Mouse (Mus musculus): Measurements from ENCODE around the gene Sfxn5.

The Sfxn5 gene

DNA sequence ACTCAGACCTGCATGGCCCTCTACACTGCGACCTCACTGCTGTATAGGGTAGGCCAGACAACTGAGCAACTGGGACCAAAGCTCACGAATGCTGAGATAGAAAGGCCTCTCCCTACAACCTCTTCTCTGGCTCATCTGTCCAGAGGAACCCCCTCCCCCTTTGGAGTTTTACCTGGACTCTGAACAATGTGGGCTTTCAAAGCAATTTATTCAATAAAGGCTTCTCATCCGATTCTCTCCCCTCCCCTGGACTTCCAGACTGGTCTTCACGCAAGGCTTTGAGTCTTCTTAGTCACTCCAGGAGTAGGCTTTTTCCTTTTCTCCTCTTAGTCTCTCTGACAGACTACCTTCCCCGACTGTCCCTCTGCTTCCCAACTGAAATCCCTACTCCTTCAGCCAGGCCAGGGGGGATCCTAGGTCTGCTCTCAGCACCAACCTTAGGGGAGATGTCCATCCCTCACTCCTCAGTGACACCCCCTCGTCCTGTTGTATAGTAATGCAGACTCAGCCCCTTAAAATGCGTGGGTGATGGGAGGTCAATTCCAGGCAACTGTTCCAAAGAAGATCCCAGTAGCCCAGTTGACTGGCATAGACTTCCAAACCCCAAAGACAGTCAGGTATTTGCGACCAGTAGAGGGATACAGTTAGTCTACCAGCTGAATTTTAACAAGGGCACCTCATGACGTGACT is 141.3 kb downstream of the Sfxn5 start:
- no peak for DNase-seq (ENCODE audit: low spot score)

DNA sequence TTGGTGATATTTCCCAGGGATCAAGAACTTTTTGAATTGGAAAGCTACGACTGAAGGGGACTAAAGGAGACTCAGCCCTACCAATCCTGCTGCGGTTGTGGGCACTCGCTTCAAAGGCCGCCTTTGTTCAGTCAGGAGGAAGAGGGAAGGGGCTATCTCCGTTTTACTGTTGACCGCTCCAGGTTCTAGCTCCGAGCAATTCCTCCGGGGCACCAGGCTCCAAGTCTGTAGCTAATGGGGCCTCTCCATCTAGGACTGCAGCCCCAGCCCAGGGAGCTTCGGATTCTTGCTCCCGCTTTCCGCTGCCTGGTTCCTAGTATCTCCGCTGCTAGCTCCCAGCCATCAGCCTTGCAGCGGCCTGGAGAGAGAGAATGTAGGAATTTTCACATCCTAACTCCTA is 142.6 kb downstream of the Sfxn5 start:
- DNase-seq (ENCODE audit: low spot score) = peak; percentile 40

DNA sequence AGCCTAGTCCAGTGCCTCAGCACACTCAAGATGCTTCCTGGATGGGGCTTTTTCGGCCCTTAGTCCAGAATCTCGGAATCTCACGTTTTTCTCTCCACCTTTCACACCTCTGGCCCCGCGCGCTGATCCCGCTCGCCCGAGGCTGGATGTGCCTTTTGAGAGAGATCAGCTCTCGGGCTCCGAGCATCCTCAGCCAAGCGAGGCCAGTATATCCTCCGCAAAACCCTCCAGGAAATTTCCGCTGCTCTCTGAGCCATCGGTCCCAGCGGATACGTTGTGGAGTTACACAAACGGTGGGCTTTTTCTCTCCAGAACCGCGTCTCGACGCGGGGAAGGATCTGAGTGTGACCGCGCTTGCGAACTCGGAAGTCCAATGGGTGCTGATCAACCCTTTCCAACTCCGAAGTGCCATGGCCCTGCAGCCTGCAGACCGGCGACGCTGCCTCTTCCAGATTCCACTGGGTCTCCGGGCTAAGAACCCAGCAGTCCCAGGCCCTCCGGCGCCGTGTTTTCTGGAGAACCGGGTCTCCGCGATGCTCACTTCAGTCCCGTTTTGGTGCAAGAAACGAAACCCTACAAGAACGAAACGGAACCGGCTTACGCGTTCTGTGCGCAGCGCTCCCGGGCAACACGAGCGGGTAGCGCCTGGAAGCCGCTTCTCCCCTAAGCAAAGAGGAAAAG is 143.2 kb downstream of the Sfxn5 start:
- peak; percentile 39 for DNase-seq (ENCODE audit: low spot score)

DNA sequence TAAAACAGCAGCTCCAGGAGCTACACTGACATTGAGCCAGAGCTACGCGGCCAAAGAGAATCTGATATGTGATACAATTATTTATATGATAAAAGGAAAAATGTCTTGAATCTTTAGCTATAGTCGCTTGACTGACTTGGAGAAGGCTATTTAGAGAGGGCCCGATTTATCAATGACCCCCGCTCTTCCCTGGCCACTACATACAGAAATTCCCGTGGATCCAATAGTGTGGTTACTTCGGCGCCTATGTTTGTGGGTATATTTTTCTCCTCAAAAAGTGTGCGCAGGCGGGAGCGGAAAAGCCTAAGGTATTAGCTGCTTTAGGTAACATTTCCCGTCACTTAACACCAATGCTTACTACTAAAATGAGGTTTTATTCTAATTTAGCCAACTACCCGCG is 143.9 kb downstream of the Sfxn5 start:
- DNase-seq (ENCODE audit: low spot score) = peak; percentile 23

DNA sequence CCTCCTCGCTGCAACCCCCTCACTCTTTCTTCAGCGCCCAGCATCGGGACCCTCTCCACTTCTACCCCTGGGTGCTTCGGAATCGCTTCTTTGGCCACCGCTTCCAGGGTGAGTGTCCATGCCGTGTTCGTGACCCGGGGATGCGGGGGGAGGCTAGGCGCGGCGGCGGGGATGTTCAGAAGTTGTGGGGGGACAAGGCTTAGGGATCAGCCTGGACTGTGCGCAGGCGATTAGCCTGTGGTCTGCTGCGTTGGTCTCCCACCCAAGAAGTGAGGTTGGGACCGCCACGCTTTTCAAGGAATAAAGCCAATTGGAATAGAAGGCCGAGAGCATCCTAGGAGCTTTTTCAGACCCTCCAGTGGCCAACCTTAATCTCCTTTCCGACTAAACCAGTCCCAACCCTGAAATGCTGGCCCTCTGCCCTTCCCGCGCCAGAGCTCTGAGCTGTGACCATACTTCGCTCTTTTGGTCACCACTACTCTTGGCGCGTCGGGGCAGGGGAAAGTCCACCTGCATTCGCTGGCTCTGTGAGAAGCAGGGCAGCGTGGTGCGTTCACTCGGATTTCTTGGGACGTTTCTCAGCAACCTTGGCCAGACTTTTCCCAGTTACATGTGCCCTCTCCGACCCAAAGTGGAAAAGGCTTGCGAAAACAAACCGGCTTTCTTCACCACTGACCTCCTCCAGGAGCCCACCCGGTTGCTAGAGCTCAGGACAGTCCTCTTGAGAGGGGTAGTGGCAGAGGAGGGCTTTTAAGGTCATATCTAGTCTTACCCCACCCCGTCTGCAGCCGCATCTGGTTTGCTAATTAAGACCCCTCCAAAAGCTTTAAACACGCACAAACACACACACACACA is 144.7 kb downstream of the Sfxn5 start:
- no peak for DNase-seq (ENCODE audit: low spot score)

DNA sequence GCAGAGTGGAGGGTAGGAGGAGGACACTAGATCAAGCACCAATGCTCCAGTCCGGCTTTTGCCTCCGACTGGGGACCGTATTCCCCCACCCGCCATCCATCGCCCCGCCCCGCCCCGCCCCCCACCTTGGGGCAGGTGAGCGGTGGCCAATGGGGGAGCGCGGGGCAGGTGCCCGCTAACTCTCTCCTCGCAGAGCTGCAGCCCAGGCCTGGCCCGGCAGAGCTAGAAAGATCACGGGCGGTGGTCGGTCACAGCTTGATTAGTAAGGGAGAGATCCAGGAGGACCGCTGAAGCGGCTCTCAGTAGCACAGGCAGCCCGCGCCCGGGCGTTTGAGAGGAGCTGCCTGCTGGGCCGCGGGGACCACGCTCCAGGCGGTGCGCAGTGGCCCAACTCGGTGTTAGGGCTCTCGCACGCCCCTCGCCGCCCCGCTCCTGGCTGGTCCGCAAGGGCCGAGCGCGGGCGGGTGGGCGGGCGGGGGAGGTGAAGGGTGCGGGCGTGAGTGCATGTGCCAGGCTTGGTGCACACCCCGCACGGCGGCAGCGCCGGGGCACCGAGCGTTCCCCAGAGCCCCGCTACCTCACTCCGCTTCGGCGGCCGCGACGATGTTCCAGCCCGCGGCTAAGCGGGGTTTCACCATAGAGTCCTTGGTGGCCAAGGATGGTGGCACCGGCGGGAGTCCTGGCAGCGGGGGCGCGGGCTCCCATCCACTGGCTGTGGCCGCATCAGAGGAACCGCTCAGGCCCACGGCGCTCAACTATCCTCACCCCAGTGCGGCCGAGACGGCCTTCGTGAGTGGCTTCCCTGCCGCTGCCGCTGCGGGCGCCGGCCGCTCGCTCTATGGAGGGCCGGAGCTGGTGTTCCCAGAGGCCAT is 145.6 kb downstream of the Sfxn5 start, which contains the start of gene Emx1:
Gene Emx1 (plus strand): TSS at position 99 of the 872 bp plus-strand sequence.
- DNase-seq (ENCODE audit: low spot score) = peak; percentile 57

DNA sequence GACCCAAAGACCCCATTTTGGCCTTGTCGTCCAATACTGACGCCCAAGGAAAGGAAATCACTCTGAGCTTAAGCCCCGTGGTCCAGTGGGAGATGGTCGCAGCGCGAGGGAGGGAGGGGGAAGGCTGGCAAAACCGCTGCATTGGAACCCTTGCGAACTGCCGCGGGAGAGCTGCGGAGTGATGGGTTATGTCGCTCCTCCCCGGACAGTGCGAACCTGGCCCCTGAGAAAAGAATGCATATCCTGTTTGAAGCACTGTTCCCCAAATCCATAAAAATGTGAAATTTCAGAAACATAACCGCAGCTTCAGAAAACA is 146.5 kb downstream of the Sfxn5 start:
- no peak for DNase-seq (ENCODE audit: low spot score)

DNA sequence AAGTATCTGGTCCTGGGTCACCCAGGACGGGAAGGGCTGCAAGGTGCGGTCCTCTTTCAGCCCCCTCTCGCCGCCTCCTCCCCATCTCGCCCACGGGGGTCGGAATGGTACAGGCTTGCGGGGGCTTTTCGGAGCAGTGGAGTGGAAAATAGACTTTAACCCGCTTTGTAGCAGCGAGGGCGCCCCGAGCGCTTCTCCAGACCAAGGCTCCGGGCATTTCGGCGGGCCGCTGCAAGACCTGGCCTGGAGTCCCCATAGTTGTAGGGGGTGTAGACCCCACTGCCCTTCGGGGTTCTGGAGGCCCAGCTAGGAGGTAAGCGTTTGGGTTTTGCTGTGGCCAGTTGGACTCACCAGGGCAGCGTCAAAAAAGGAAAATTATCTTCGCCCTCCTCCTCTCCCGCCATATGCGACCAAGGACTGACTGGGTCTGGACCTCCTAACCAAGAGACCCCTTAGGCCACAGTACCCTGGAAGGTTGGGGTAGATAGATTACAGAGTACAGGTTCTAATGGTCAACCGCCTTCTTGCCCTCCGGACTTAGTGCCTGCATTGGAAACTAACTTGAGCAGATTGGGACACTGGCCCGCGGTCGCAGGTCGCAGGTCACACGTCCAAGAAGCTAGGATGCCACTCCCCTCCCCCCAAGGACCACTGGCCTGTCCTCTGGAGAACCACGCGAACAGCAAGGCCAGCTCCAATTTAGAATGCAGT is 147.0 kb downstream of the Sfxn5 start:
- DNase-seq (ENCODE audit: low spot score) = peak; percentile 37

DNA sequence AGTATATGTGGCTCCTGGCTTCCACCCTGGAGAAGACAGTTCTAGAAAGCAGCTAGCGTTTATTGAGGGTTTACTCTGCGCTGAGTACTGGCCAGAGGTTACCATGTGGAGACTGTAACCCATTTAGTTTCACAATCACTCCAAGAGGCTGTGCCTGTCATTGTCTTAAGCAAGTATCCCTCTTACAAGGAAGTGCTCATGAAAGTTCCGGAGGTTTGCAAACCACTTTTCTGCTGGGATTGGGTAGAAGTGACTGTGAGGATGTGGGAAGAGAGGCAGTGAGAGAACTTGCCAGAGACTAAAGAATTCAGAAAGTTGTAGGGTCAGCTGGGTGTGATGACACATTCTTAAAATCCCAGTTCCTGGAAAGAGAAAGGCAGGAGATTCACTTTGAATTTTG is 149.3 kb downstream of the Sfxn5 start:
- DNase-seq (ENCODE audit: low spot score) = no peak

DNA sequence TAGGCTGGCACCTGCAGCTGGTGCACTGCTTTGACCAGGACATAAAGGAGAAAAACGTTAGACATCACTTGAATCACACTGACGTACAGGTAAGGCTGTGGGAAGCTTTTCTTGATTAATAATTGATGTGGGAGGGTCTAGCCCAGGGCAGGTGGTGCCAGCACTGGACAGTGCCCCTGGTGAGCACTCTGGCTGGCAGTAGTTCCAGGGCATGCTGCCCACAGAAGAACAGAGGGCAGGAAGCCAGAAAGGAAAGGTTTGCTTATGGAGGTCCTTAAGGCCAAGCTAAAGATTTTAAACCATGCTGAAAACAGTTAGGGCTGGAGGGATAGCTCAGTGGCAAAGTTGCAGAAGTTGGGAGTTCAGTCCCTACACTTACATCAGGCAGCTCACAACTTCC is 153.2 kb downstream of the Sfxn5 start:
- no peak for DNase-seq (ENCODE audit: low spot score)

DNA sequence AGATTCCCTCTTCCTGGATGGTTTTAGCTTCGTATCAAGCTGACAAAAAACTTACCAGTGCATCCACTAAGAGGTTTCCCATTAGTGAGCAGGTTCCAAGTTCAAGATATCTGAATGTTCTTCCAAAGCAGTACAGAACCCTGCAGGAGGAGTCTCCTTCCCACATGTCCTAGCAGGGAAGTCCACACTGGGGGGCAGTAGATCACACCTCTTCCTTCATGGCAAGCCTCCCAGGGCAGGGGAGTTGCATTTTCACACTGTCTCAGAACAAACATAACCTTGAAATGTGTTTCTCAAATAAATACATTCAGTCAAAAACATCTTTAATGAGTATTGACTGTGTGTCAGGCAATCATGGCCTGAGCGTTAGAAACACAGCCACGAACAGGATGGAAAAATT is 153.7 kb downstream of the Sfxn5 start:
- DNase-seq (ENCODE audit: low spot score) = no peak

DNA sequence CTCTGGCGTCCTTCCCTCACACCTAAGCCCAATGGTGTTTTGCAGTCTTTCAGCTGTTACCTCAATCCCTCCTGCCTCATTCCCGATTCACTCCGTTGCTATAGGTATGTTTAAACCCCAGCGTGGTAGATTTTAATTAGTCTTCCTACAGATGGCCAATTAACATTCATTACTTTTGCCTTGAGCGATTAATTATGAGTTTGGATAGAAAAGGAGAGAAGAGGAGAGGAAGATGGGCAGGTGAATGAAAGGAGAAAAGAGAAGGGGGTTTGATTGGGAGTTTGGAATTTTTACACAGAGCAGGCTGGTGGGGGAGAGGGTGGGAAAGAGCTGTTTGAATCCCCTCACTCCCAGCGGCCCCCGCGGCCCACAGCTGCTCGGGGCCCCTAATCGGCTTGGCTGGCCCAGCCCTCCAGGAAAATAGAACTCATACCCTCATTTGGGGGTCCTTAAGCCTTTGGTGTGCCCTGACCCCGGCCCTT is 167.7 kb downstream of the Sfxn5 start:
- DNase-seq (ENCODE audit: low spot score) = peak; percentile 47

Measured in retina, embryonic 14.5 days (tissue).